Mouse (Mus musculus): ENCODE data around the gene Hcls1. TPM values are rescaled to one million over a fixed set of nuclear protein-coding genes. Genes with fewer than 3 reads are reported as not detected.

Hcls1 gene
- polyA plus RNA-seq, 1 experiment, result 368 TPM

DNA sequence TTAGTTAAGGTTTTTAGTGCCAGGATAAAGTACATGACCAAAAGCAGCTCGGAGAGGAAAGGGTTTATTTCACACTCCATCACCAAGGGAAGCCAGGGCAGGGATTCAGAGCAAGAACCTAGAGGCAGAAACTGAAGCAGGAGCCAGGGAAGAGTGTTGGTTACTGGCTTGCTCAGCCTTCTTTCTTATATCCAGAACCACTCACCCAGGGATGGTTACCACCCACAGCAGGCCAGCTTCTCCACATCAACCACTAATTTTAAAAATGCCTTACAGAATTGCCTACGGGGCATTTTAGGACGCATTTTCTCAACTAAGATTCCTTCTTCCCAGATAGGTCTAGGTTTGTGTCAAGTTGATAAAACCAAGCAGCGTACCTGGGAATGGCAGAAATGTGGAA, 28.6 kb downstream of the Hcls1 start:
- H3K4me3 ChIP-seq (ENCODE audit: insufficient read depth, low read length), result no peak overlapping the region
- TF ChIP-seq POLR2A (IDR thresholded peaks at IDR 0.05; ENCODE audit: borderline replicate concordance, low read depth, low read length) (no peak), CTCF (IDR thresholded peaks at IDR 0.05; ENCODE audit: low read depth, low read length) (no peak)
- H3K4me1 ChIP-seq (ENCODE audit: control insufficient read depth, insufficient read depth, low read length), result no peaks in the 10 kb centered on the region
- no peak overlapping the region for H3K27ac ChIP-seq (ENCODE audit: insufficient read depth, low read depth, low read length)

DNA sequence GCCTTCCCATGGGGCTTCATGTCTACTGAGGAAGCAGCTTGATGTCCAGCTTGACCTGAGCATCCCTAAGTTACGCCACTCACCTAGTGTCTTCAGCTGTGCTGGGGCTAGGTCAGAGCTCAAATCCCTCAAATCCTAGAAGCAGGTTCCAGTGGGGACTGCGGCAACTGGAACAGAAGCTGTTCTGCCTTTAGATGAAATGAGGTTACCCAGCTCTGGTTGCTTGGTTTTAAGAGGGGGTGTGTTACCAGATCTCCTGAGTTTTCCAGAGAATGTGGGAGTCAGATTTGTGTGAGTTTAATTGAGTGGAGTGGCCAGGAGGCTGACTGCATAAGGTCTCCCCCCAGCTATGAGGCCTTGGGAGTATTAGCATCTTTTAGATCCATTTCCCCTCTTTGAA, 44.3 kb downstream of the Hcls1 start:
- no peak overlapping the region for H3K4me3 ChIP-seq (ENCODE audit: insufficient read depth, low read length)
- H3K4me1 ChIP-seq (ENCODE audit: control insufficient read depth, insufficient read depth, low read length), result peaks cover 2% of the 10 kb centered on the region; the same call in 1 of the 2 replicates
- TF ChIP-seq CTCF (IDR thresholded peaks at IDR 0.05; ENCODE audit: low read depth, low read length) (no peak), POLR2A (IDR thresholded peaks at IDR 0.05; ENCODE audit: borderline replicate concordance, low read depth, low read length) (no peak)
- H3K27ac ChIP-seq (ENCODE audit: insufficient read depth, low read depth, low read length), result no peak overlapping the region

DNA sequence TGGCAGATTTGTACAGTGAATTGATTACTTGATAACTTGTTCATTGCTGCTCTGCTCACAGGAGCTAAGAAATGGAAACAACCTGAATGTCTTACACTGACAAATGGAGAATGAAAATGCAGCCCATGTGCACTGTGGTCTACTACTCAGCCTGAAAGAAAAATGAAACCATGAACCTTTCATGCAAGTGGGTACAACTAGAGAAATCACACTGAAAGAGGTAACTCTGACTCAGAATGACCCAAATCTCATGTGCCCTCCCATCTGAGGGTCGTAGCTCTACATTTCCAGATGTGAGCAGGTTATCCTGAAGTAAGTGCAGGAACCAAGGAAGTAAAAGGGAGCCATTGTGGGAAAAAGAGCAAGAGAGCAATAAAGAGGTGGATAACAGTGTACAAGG, 49.0 kb downstream of the Hcls1 start:
- H3K4me1 ChIP-seq (ENCODE audit: control insufficient read depth, insufficient read depth, low read length), result peaks cover 2% of the 10 kb centered on the region; the same call in 1 of the 2 replicates
- no peak for TF ChIP-seq POLR2A (IDR thresholded peaks at IDR 0.05; ENCODE audit: borderline replicate concordance, low read depth, low read length)
- TF ChIP-seq CTCF (IDR thresholded peaks at IDR 0.05; ENCODE audit: low read depth, low read length), result no peak
- H3K27ac ChIP-seq (ENCODE audit: insufficient read depth, low read depth, low read length), result no peak overlapping the region
- no peak overlapping the region for H3K4me3 ChIP-seq (ENCODE audit: insufficient read depth, low read length)

DNA sequence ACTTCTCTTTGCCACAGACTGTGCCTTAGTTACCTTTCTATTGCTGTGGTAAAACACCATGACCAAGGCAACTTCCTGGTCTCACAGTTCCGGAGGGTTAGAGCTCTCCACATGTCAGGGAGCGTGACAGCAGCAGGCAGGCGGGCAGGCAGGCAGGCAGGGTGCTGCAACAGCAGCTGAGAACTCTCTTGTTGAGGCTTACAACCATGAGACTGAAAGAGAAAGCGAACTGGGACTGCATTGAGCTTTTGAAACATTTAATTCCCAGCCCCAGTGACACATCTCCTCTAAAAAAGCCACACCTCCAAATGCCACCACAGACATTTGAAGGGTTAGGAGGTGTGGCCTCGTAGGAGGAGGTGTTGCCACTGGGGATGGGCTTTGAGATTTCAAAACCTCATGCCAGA, 50.9 kb downstream of the Hcls1 start:
- TF ChIP-seq POLR2A (IDR thresholded peaks at IDR 0.05; ENCODE audit: borderline replicate concordance, low read depth, low read length) (no peak), CTCF (IDR thresholded peaks at IDR 0.05; ENCODE audit: low read depth, low read length) (no peak)
- Histone ChIP-seq H3K4me1 (ENCODE audit: control insufficient read depth, insufficient read depth, low read length) (peaks cover 4% of the 10 kb centered on the region; the same call in 1 of the 2 replicates), H3K4me3 (ENCODE audit: insufficient read depth, low read length) (no peak overlapping the region), H3K27ac (ENCODE audit: insufficient read depth, low read depth, low read length) (no peak overlapping the region)

DNA sequence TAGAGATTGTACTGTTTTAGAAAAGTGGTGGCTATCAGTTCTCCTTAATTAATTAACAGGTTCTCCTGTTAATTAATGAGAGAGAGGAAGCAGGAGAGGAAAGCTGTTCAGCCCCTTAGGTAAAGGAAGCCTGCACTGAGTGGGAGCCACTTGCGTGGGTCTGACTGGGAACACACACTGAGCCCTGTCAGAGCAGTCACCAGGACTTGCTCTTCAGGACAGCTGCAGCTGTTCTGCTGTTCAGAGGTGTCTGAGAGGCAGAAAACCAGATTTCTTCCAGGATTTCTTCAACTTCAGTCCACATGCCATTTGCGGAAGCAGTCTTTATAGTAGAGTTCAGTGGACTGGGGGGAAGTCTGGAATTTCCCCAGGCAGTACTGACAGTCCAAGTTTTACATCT, 52.6 kb downstream of the Hcls1 start:
- Histone ChIP-seq H3K27ac (ENCODE audit: insufficient read depth, low read depth, low read length) (no peak overlapping the region), H3K4me3 (ENCODE audit: insufficient read depth, low read length) (no peak overlapping the region), H3K4me1 (ENCODE audit: control insufficient read depth, insufficient read depth, low read length) (peaks cover 4% of the 10 kb centered on the region; the same call in 1 of the 2 replicates)
- TF ChIP-seq CTCF (IDR thresholded peaks at IDR 0.05; ENCODE audit: low read depth, low read length), result no peak
- TF ChIP-seq POLR2A (IDR thresholded peaks at IDR 0.05; ENCODE audit: borderline replicate concordance, low read depth, low read length), result no peak

DNA sequence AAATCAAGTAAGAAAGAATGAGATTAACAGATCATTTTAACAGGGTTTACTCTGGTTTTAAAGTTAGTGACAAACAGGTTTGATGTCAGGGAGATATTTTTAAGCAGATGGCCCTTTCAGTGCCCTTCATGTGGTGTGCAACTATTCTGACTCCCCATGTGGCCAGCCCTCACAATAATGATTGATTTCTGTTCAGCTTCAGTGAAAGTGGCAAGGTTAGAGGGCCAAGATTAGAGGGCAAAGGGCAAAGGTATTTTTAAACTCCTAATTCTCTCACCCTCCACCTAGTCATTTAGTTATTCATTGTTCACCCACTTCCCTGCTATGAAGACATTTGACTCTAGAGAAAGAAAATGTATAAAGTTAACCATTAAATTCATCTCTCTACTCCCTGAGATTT, 53.3 kb downstream of the Hcls1 start:
- H3K27ac ChIP-seq (ENCODE audit: insufficient read depth, low read depth, low read length), result no peak overlapping the region
- TF ChIP-seq CTCF (IDR thresholded peaks at IDR 0.05; ENCODE audit: low read depth, low read length), result no peak
- TF ChIP-seq POLR2A (IDR thresholded peaks at IDR 0.05; ENCODE audit: borderline replicate concordance, low read depth, low read length), result no peak
- H3K4me3 ChIP-seq (ENCODE audit: insufficient read depth, low read length), result no peak overlapping the region
- peaks cover 4% of the 10 kb centered on the region; the same call in 1 of the 2 replicates for H3K4me1 ChIP-seq (ENCODE audit: control insufficient read depth, insufficient read depth, low read length)

DNA sequence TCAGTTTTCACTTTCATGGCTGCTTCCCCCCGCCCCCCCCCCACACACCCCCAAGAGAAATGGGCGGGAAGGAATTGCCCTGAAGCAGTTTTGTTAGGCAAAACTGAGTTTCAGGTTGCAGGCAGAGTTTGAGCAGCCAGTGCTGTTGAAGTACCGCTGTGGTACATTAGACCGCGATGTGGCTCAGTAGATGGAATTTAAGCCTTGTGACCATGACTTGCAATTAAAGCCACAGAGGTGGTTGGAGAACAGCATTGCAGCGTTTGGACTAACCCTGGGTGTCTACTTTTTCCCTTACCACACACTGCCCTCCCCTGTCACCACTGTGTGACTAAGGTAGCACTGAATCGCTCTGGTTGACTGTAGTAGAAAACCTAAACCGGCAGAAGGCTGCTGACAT, 54.7 kb downstream of the Hcls1 start:
- Histone ChIP-seq H3K4me1 (ENCODE audit: control insufficient read depth, insufficient read depth, low read length) (0 out of 2 replicates have a peak, but pooled peaks cover 2% of the 10 kb centered on the region), H3K27ac (ENCODE audit: insufficient read depth, low read depth, low read length) (no peak overlapping the region), H3K4me3 (ENCODE audit: insufficient read depth, low read length) (no peak overlapping the region)
- no peak for TF ChIP-seq POLR2A (IDR thresholded peaks at IDR 0.05; ENCODE audit: borderline replicate concordance, low read depth, low read length)
- no peak for TF ChIP-seq CTCF (IDR thresholded peaks at IDR 0.05; ENCODE audit: low read depth, low read length)

DNA sequence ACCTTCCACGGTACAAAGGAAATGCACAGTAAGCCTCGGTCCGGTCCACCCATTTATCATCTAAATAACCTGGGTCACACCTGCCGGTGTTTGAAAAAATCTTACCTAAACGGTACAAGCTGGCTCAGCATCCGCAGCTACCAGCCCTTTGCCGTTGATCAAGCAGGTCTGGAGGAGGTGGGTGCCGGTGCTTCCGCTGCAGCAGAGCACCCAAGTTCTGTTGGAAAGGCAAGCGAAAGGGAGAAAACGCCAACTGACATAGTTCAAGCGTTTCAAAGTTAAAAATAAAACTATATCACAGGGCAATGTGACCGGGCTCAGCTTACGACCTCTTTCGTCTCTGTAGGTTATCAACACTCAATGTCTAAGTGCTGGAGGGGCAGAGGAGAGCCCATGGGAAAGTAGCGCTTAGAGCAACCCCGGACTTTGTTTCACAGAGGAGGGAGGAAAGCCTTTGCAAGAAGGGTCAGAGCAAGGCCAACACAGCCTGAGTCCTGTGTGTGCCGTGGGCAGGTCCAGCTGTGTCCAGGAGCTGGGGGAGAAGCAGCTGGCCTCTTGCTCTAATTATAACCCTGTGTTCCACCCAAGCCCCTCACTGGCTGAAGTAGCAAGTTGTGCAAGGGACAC, 55.3 kb downstream of the Hcls1 start, which contains the start of gene Fbxo40:
Fbxo40 (minus strand) TSS at position 469 of the 627 bp plus-strand sequence.
- no peak within 1 kb of the TSS for H3K27ac ChIP-seq (ENCODE audit: insufficient read depth, low read depth, low read length)
- TF ChIP-seq POLR2A (IDR thresholded peaks at IDR 0.05; ENCODE audit: borderline replicate concordance, low read depth, low read length) (no peak), CTCF (IDR thresholded peaks at IDR 0.05; ENCODE audit: low read depth, low read length) (no peak)
- no peak within 1 kb of the TSS for H3K4me3 ChIP-seq (ENCODE audit: insufficient read depth, low read length)
- 0 out of 2 replicates have a peak, but pooled peaks cover 2% of the 10 kb centered on the region for H3K4me1 ChIP-seq (ENCODE audit: control insufficient read depth, insufficient read depth, low read length)

DNA sequence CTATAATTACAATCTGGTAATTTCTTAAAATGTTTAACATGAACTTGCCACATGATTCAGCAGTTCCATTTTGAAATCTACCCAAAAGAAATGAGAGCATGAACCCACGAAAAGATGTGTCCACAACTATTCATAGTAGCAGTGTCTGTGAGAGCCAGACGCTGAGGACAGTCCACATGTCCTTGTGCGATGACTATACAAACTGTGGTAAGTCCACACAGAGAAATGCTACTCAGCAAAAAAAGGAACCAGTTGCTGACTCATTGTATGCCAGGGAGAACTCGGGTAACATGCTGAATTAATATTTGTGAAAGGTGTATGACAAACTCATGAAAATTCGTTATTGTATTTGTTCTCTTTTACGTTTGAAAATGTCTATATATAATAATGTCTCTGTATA, 62.9 kb downstream of the Hcls1 start:
- H3K27ac ChIP-seq (ENCODE audit: insufficient read depth, low read depth, low read length), result no peak overlapping the region
- TF ChIP-seq POLR2A (IDR thresholded peaks at IDR 0.05; ENCODE audit: borderline replicate concordance, low read depth, low read length), result no peak
- no peak for TF ChIP-seq CTCF (IDR thresholded peaks at IDR 0.05; ENCODE audit: low read depth, low read length)
- H3K4me1 ChIP-seq (ENCODE audit: control insufficient read depth, insufficient read depth, low read length), result peaks cover 16% of the 10 kb centered on the region
- no peak overlapping the region for H3K4me3 ChIP-seq (ENCODE audit: insufficient read depth, low read length)

DNA sequence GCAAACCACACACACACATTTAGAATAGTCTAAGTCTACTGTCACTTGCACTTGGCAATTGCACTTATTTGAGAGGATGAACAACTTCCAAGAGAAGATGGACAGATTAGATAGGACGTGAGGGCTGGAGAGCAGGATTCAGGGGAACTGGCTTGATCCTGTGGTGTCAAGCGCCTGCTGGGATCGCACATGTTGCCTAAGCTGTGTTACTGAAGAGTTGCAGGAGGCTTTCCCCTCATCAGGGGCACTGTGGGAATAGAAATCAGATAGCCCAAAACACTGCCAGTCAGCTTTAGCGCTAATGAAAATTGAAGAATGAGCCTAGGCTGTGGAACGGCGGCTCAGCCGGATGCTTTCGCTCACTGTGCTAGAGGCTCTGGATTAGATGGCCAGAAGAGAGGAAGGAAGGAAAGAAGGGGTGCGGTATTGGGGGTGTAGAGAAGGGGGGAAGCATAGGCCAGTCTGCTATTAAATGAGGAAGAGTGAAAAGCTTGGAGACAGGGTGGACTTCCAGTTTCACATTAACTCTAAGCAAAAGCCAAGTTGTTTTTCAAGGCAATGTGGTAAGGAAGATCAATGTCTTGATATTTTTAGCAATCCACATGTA, 64.7 kb downstream of the Hcls1 start:
- peak overlapping the region; percentile 3; the same call in 1 of the 2 replicates for H3K27ac ChIP-seq (ENCODE audit: insufficient read depth, low read depth, low read length)
- H3K4me3 ChIP-seq (ENCODE audit: insufficient read depth, low read length), result 0 out of 2 replicates have a peak overlapping the region, but pooled peaks have one; percentile 1
- TF ChIP-seq CTCF (IDR thresholded peaks at IDR 0.05; ENCODE audit: low read depth, low read length) (no peak), POLR2A (IDR thresholded peaks at IDR 0.05; ENCODE audit: borderline replicate concordance, low read depth, low read length) (no peak)
- H3K4me1 ChIP-seq (ENCODE audit: control insufficient read depth, insufficient read depth, low read length), result peaks cover 16% of the 10 kb centered on the region

Measured in bone marrow macrophage, adult 2 months (primary cell).